Mouse (Mus musculus) heart, postnatal 0 days (tissue): Measurements from ENCODE around the gene Serpina9. TPM values are rescaled to one million over a fixed set of nuclear protein-coding genes. Genes with fewer than 3 reads are reported as not detected.
A peak's percentile ranks its signal among the peaks of the same experiment; 100 is the strongest.

Experiments used
- ATAC-seq: fragments of 200-750 bp; cut with Nextera tagmentation; 2 replicates; pipeline ENCODE4 v1.8.0; 2017; ENCODE audit warnings: low read depth, moderate number of reproducible peaks, moderate library complexity; ENCODE audit not compliant: insufficient read depth
- DNase-seq: peaks from one replicate; pipeline ENCODE4 v3.0.0-alpha.2; 2016; ENCODE audit warnings: low spot score
- H3K27ac ChIP-seq: fragments of 300-500 bp; sonication (generic); 2 replicates; pipeline ENCODE4 v1.5.1; 2014; ENCODE audit warnings: low read depth, mild to moderate bottlenecking
- H3K27me3 ChIP-seq: fragments of 300-500 bp; sonication (generic); 2 replicates; pipeline ENCODE4 v1.6.1; 2014; ENCODE audit warnings: low read length, mixed read lengths; ENCODE audit not compliant: control insufficient read depth, insufficient read depth
- H3K36me3 ChIP-seq: fragments of 300-500 bp; sonication (generic); replicated peaks from 2 replicates; pipeline ENCODE4 v1.6.1; 2014; ENCODE audit warnings: low read length, mixed read lengths; ENCODE audit not compliant: control insufficient read depth, insufficient read depth
- H3K4me1 ChIP-seq: fragments of 300-500 bp; sonication (generic); 2 replicates; pipeline ENCODE4 v1.6.1; 2014; ENCODE audit warnings: antibody characterized with exemption; ENCODE audit not compliant: control insufficient read depth, insufficient read depth
- H3K4me2 ChIP-seq: fragments of 300-500 bp; sonication (generic); 2 replicates; pipeline ENCODE4 v1.6.1; 2014; ENCODE audit warnings: low read depth, mild to moderate bottlenecking, low read length, moderate library complexity
- H3K4me3 ChIP-seq: fragments of 300-500 bp; sonication (generic); 2 replicates; pipeline ENCODE4 v1.5.1; 2014; ENCODE audit warnings: low read depth, low read length
- H3K9ac ChIP-seq: fragments of 300-500 bp; sonication (generic); replicated peaks from 2 replicates; pipeline ENCODE4 v1.6.1; 2014; ENCODE audit warnings: low read depth, low read length, mixed read lengths
- H3K9me3 ChIP-seq: fragments of 300-500 bp; sonication (generic); replicated peaks from 2 replicates; pipeline ENCODE4 v1.6.1; 2016; ENCODE audit warnings: low read length; ENCODE audit not compliant: control insufficient read depth
- CTCF ChIP-seq: IDR thresholded peaks from 2 replicates; pipeline ENCODE4 v1.5.1; 2016; ENCODE audit warnings: antibody characterized with exemption, control low read depth, low read depth
- EP300 ChIP-seq: IDR thresholded peaks from 2 replicates; pipeline ENCODE4 v1.6.1; 2016; ENCODE audit warnings: antibody characterized with exemption, low read depth
- WGBS: fragments of 180-500 bp; shearing (Covaris S2); extraction: QIAGEN DNeasy Blood & Tissue Kit; methylation state at CpG from one replicate; pipeline ENCODE4 v1.1.7; 2014; 5-methylcytosine and 5-hydroxymethylcytosine counted together
- polyA plus RNA-seq: library from polyadenylated mRNA; unstranded; fragments of >200 nt; fragmentation: Nextera tagmentation; extraction: Ambion mirVana; gene quantifications from 2 replicates; pipeline ENCODE4 v1.2.1, GENCODE M21; 2015
- total RNA-seq: library from RNA; depleted of rRNA; stranded (reverse); fragments of >200 nt; gene quantifications from 2 replicates; pipeline ENCODE4 v1.2.3, GENCODE M21; 2014; ENCODE audit warnings: low replicate concordance

Gene Serpina9
- total and polyA plus RNA-seq, 2 experiments from 2014 or later: 0.08 to 0.14 TPM

DNA sequence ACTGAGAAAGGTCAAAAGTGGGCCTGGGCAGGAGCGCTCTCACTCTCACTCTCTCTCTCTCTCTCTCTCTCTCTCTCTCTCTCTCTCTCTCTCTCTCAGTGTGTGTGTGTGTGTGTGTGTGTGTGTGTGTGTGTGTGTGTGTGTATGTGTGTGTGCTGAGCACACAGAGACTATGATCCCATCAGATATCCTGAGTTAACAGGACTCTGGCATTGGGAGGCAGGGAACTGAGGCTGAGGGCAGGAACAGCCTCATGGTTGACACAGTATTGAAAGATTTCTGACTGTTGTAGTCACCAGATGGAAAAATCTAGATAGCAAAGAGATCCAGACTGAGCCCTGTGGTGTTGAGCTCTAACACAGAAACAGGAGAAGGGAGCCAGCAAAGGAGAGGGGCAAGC, 20.2 kb upstream of the Serpina9 start:
- H3K36me3 ChIP-seq: no peaks in the 10 kb centered on the region
- TF ChIP-seq EP300: no peak
- TF ChIP-seq CTCF: no peak
- H3K4me1 ChIP-seq: no peaks in the 10 kb centered on the region
- no peak for DNase-seq
- no peak overlapping the region for H3K4me3 ChIP-seq
- no peak overlapping the region for H3K4me2 ChIP-seq
- 78% methylated on average over 1 of the region's 1 CpGs for WGBS
- no peak overlapping the region for H3K9ac ChIP-seq
- H3K9me3 ChIP-seq: no peaks in the 10 kb centered on the region
- H3K27me3 ChIP-seq: no peaks in the 10 kb centered on the region
- no peak for ATAC-seq
- no peak overlapping the region for H3K27ac ChIP-seq

DNA sequence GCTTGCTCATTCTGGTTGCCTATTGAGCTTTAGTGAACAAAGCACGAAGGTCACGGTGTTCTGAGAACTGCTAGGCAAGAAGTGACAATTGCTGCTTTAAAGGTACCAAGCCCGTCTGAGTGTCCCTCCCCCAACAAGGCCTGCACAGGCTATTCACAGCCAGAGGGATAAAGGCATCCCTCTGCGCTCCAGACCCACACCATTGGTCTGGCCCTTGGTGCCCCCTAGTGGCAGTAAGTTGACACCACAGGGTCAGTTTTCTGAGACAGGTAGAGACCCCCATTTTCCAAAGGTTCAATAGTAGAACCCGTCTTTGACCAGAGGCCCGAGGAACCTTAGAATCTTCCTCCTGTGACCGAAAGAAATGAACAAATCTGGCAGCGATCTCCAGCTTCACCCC, 16.4 kb upstream of the Serpina9 start:
- DNase-seq (peak; percentile 28), ATAC-seq (peak; percentile 65)
- no peak overlapping the region for H3K4me3 ChIP-seq
- no peaks in the 10 kb centered on the region for H3K4me1 ChIP-seq
- H3K27me3 ChIP-seq: no peaks in the 10 kb centered on the region
- TF ChIP-seq CTCF (peak; percentile 76), EP300 (no peak)
- H3K9me3 ChIP-seq: no peaks in the 10 kb centered on the region
- 40% methylated on average over 8 of the region's 8 CpGs for WGBS
- H3K36me3 ChIP-seq: no peaks in the 10 kb centered on the region
- H3K4me2 ChIP-seq: no peak overlapping the region
- H3K9ac ChIP-seq: no peak overlapping the region
- no peak overlapping the region for H3K27ac ChIP-seq

DNA sequence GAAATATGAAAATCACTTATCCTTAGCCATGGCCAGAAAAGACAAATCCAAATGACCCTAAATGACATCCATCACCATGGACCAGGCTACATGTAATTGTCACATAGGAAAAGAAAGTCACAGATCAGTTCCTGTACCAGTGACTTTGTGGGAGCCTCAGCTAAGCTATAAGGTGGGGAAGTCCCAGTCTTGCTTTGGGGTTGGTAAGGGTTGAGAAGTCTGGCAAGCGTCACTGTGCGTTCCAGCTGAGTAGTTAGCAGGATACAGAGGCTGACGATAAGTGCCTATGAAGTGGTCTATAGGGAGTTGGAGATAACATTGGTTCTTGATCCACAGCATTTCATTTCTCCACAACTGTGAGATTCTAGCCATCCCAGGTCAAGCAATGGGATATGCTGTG, 1.7 kb upstream of the Serpina9 start:
- no peaks in the 10 kb centered on the region for H3K27me3 ChIP-seq
- peaks cover 4% of the 10 kb centered on the region for H3K9me3 ChIP-seq
- ATAC-seq (no peak), DNase-seq (no peak)
- WGBS: 21% methylated on average over 3 of the region's 3 CpGs
- no peaks in the 10 kb centered on the region for H3K4me1 ChIP-seq
- TF ChIP-seq CTCF (no peak), EP300 (no peak)
- H3K9ac ChIP-seq: no peak overlapping the region
- no peak overlapping the region for H3K4me2 ChIP-seq
- no peaks in the 10 kb centered on the region for H3K36me3 ChIP-seq
- H3K27ac ChIP-seq: no peak overlapping the region
- no peak overlapping the region for H3K4me3 ChIP-seq

DNA sequence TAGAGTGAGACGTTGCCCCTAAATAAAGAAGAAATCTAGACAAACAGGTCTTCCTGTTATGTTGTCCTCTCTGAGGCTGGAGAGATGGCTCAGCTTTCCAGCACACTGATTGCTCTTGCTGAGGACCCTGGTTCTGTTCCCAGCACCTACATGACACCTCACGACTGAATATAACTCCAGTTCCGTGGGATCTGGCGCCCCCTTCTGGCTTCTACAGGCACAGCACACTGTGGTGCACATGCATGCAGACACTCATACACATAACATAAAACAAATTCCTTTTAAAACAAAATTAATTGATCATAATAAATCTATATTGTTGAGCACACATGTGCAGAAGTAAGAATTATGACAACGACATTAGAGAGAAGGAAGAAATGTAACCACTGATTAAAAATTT, 8.9 kb downstream of the Serpina9 start:
- no peak overlapping the region for H3K4me2 ChIP-seq
- H3K4me3 ChIP-seq: no peak overlapping the region
- TF ChIP-seq CTCF: no peak
- TF ChIP-seq EP300: no peak
- 78% methylated on average over 5 of the region's 5 CpGs for WGBS
- H3K9ac ChIP-seq: no peak overlapping the region
- H3K4me1 ChIP-seq: peaks cover 18% of the 10 kb centered on the region; the same call in 1 of the 2 replicates
- no peaks in the 10 kb centered on the region for H3K27me3 ChIP-seq
- ATAC-seq (no peak), DNase-seq (no peak)
- H3K27ac ChIP-seq: no peak overlapping the region
- peaks cover 4% of the 10 kb centered on the region; the same call in 1 of the 2 replicates for H3K9me3 ChIP-seq
- H3K36me3 ChIP-seq: no peaks in the 10 kb centered on the region

DNA sequence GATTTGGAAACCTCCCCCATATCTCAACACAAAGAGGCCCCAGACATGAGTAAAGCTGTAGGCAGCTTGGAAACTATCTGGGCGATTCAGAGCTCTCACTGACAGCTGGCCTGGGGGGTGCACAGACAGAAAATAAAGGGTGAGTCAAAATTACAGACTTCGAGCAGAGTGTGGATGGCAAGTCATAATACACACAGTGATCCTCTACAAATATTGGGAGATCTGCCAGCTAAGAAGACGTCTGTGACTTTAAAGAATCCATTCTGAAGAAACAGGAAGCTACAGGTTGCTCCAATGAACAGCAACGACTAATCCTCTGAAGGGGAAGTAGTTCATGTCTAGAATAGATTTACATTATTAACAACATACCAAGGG, 10.3 kb downstream of the Serpina9 start:
- peaks cover 4% of the 10 kb centered on the region; the same call in 1 of the 2 replicates for H3K9me3 ChIP-seq
- peak overlapping the region; percentile 57 for H3K27ac ChIP-seq
- DNase-seq (peak; percentile 19), ATAC-seq (no peak)
- 27% methylated on average over 4 of the region's 4 CpGs for WGBS
- H3K27me3 ChIP-seq: no peaks in the 10 kb centered on the region
- H3K4me2 ChIP-seq: no peak overlapping the region
- TF ChIP-seq CTCF (no peak), EP300 (no peak)
- H3K36me3 ChIP-seq: no peaks in the 10 kb centered on the region
- no peak overlapping the region for H3K4me3 ChIP-seq
- H3K9ac ChIP-seq: no peak overlapping the region
- H3K4me1 ChIP-seq: peaks cover 18% of the 10 kb centered on the region; the same call in 1 of the 2 replicates

DNA sequence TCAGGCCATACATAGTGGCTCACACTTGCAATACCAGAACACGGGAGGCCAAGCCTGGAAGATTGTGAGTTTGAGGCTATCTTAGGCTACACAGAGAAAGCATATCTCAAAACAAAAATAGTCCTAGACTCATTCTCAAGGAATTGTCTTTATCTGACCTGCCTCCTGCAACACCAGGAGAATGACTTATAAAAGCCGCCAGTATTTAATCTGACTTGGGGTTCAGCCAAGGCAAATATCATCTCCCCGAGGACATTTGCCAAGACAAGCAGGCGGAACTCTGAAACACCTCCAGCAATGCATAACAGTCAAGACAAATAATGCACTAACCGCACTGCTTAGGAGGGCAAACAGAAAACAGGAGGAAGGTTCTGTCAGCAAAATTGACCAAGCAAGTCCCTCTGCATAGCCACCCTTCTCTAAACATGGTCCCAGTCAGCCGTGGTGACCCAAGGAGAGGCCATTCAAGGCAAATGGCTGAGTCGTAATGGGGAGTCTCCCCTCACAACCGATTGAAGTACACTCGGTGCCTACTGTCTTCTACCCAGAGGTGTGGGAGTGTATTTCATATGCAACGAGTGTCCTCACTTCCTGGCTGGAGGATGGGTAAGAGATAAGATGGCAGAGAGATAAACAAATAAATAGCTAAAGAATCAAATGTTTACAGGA, 10.9 kb downstream of the Serpina9 start:
- Histone ChIP-seq H3K4me3 (no peak overlapping the region), H3K9me3 (peaks cover 4% of the 10 kb centered on the region; the same call in 1 of the 2 replicates), H3K36me3 (no peaks in the 10 kb centered on the region), H3K4me2 (no peak overlapping the region), H3K27me3 (no peaks in the 10 kb centered on the region), H3K27ac (peak overlapping the region; percentile 57), H3K9ac (no peak overlapping the region), H3K4me1 (peaks cover 18% of the 10 kb centered on the region; the same call in 1 of the 2 replicates)
- TF ChIP-seq EP300 (no peak), CTCF (no peak)
- ATAC-seq: peak; percentile 66
- DNase-seq: peak; percentile 69
- whole genome bisulfite sequencing: 35% methylated on average over 10 of the region's 10 CpGs
